Mouse (Mus musculus) forebrain, embryonic 14.5 days (tissue): ENCODE data around the gene Ralgps1. TPM values are rescaled to one million over a fixed set of nuclear protein-coding genes. Genes with fewer than 3 reads are reported as not detected.
"Not testable (repeated sequence)": the region's sequence is repeated elsewhere in the genome, so short reads cannot be mapped to it uniquely, and the experiment has no call there.

ENCODE experiments used
- ATAC-seq: fragments of 200-750 bp; cut with Nextera tagmentation; 2 replicates; pipeline ENCODE4 v1.8.0; 2017; ENCODE audit warnings: mild to moderate bottlenecking, moderate library complexity
- DNase-seq: peaks from one replicate; pipeline ENCODE4 v3.0.0-alpha.2; 2015; ENCODE audit warnings: low spot score
- H3K27ac ChIP-seq: fragments of 300-500 bp; sonication (generic); 2 replicates; pipeline ENCODE4 v1.5.1; 2014; ENCODE audit warnings: low read depth, mild to moderate bottlenecking, control low read depth, low read length, moderate library complexity
- H3K27me3 ChIP-seq: fragments of 300-500 bp; sonication (generic); replicated peaks from 2 replicates; pipeline ENCODE4 v1.6.1; 2014; ENCODE audit warnings: low read length, control low read depth, mixed read lengths; ENCODE audit not compliant: control insufficient read depth, insufficient read depth
- H3K36me3 ChIP-seq: fragments of 300-500 bp; sonication (generic); 2 replicates; pipeline ENCODE4 v1.6.1; 2014; ENCODE audit warnings: low read length, control low read depth; ENCODE audit not compliant: control insufficient read depth, insufficient read depth
- H3K4me1 ChIP-seq: fragments of 300-500 bp; sonication (generic); 2 replicates; pipeline ENCODE4 v1.6.1; 2014; ENCODE audit warnings: antibody characterized with exemption, low read length, control low read depth; ENCODE audit not compliant: control insufficient read depth, insufficient read depth
- H3K4me2 ChIP-seq: fragments of 300-500 bp; sonication (generic); 2 replicates; pipeline ENCODE4 v1.6.1; 2014; ENCODE audit warnings: mild to moderate bottlenecking, control low read depth, low read length
- H3K4me3 ChIP-seq: fragments of 300-500 bp; sonication (generic); 2 replicates; pipeline ENCODE4 v1.5.1; 2014; ENCODE audit warnings: low read depth, low read length, control low read depth
- H3K9ac ChIP-seq: fragments of 300-500 bp; sonication (generic); 2 replicates; pipeline ENCODE4 v1.6.1; 2014; ENCODE audit warnings: mild to moderate bottlenecking, low read length, control low read depth, moderate library complexity
- H3K9me3 ChIP-seq: fragments of 300-500 bp; sonication (generic); replicated peaks from 2 replicates; pipeline ENCODE4 v1.6.1; 2016; ENCODE audit warnings: low read length, control low read depth, mixed read lengths; ENCODE audit not compliant: control insufficient read depth
- WGBS: fragments of 180-500 bp; shearing (Covaris S2); extraction: QIAGEN DNeasy Blood & Tissue Kit; methylation state at CpG from one replicate; pipeline ENCODE4 v1.1.7; 2014; 5-methylcytosine and 5-hydroxymethylcytosine counted together
- polyA plus RNA-seq: library from polyadenylated mRNA; unstranded; fragments of >200 nt; fragmentation: Nextera tagmentation; extraction: Ambion mirVana; gene quantifications from 2 replicates; pipeline ENCODE4 v1.2.1, GENCODE M21; 2014

Gene Ralgps1
- polyA plus RNA-seq, 1 experiment from 2014 or later, result 32.6 TPM

GRCm38 (mm10) chr2:33218903-33219625 is 152.2 kb downstream of the Ralgps1 start:
- DNase-seq, result peak; percentile 54
- Histone ChIP-seq H3K4me2 (no peak overlapping the region), H3K9ac (no peak overlapping the region), H3K4me3 (no peak overlapping the region), H3K4me1 (peaks cover 27% of the 10 kb centered on the region), H3K27ac (no peak overlapping the region), H3K9me3 (no peaks in the 10 kb centered on the region), H3K36me3 (peaks cover 9% of the 10 kb centered on the region; the same call in 1 of the 2 replicates), H3K27me3 (no peaks in the 10 kb centered on the region)
- no peak for ATAC-seq
- 63% methylated on average over 11 of the region's 11 CpGs for WGBS

DNA sequence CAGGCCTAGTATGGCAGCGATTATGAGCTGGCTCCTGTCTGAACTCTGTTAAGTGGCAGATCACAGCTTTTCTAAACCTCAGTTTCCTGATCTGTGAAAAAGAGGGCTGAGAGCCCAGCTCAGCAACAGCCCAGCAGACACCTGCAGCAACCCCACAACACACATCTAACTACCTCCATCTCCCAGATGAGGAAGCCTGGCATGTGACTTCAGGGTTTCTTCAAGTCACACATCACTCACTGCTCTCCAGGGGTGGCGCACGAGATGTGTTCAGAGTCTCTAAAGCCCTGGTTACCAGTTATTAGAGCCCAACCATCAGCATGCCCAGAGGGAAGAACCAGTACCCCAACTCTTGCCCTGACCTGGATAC is 153.9 kb downstream of the Ralgps1 start:
- DNase-seq, result no peak
- H3K27me3 ChIP-seq, result no peaks in the 10 kb centered on the region
- H3K27ac ChIP-seq, result 0 out of 2 replicates have a peak overlapping the region, but pooled peaks have one; percentile 0
- H3K4me3 ChIP-seq, result 0 out of 2 replicates have a peak overlapping the region, but pooled peaks have one; percentile 37
- peaks cover 27% of the 10 kb centered on the region for H3K4me1 ChIP-seq
- peak overlapping the region; percentile 72 for H3K9ac ChIP-seq
- 44% methylated on average over 3 of the region's 3 CpGs for WGBS
- ATAC-seq, result no peak
- H3K36me3 ChIP-seq, result peaks cover 9% of the 10 kb centered on the region; the same call in 1 of the 2 replicates
- H3K4me2 ChIP-seq, result peak overlapping the region; percentile 71
- no peaks in the 10 kb centered on the region for H3K9me3 ChIP-seq

- Histone ChIP-seq H3K9me3 (no peaks in the 10 kb centered on the region), H3K4me1 (peaks cover 27% of the 10 kb centered on the region), H3K4me2 (peak overlapping the region; percentile 71), H3K4me3 (peak overlapping the region; percentile 37), H3K27me3 (no peaks in the 10 kb centered on the region), H3K9ac (peak overlapping the region; percentile 72), H3K27ac (peak overlapping the region; percentile 91; the same call in 1 of the 2 replicates), H3K36me3 (peaks cover 6% of the 10 kb centered on the region; the same call in 1 of the 2 replicates)
- ATAC-seq (0 out of 2 replicates have a peak, but pooled peaks have one; percentile 4), DNase-seq (no peak)
- 8% methylated on average over 18 of the region's 18 CpGs for WGBS
Measured at GRCm38 (mm10) chr2:33216645-33217424, 154.5 kb downstream of the Ralgps1 start.

- WGBS, result under 1% methylated on average over 22 of the region's 22 CpGs
- H3K36me3 ChIP-seq, result peaks cover 6% of the 10 kb centered on the region; the same call in 1 of the 2 replicates
- peak; percentile 97 for ATAC-seq
Measured at GRCm38 (mm10) chr2:33215700-33216509, 155.4 kb downstream of the Ralgps1 start, which contains the start of gene Angptl2. Gene Angptl2, plus strand, starts transcription at chr2:33216069.

DNA sequence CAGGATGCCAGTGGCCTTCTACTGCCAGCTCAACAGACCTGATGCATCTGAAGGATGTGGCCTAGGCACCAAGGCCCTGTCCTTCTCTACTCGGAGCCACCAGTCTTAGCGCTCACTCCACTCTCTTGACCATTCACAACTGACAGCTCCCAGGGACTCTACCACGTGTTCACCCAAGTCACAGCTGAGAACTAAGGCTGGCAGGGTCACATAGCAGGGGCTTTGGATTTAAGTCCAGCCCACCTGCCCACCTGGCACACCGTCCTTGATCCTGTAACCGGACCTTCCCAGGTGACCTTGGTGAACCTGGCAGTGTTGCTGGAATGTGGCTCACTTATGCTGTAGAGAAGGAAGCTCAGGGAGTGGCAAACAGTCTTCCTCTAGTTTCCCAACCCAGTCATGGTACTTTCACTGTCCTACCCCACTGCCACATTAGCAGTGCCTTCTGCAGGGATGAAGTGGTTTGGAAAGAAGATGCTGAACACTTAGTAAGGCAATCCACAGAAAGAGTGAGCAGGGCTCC is 156.0 kb downstream of the Ralgps1 start:
- DNase-seq (no peak), ATAC-seq (no peak)
- Histone ChIP-seq H3K4me2 (peak overlapping the region; percentile 71), H3K27me3 (no peaks in the 10 kb centered on the region), H3K9me3 (no peaks in the 10 kb centered on the region), H3K36me3 (peaks cover 3% of the 10 kb centered on the region; the same call in 1 of the 2 replicates), H3K4me1 (peaks cover 29% of the 10 kb centered on the region), H3K27ac (peak overlapping the region; percentile 91), H3K4me3 (no peak overlapping the region), H3K9ac (peak overlapping the region; percentile 72)
- 73% methylated on average over 5 of the region's 5 CpGs for WGBS

More at GRCm38 (mm10) chr2:33215700-33216509, 155.4 kb downstream of the Ralgps1 start, which contains the start of gene Angptl2:
- peak within 1 kb of the TSS; percentile 72 for H3K9ac ChIP-seq
- peak; percentile 96 for DNase-seq
- no peaks in the 10 kb centered on the region for H3K9me3 ChIP-seq
- H3K27ac ChIP-seq, result peak within 1 kb of the TSS; percentile 91
- peak within 1 kb of the TSS; percentile 71 for H3K4me2 ChIP-seq
- H3K4me3 ChIP-seq, result peak within 1 kb of the TSS; percentile 37
- H3K27me3 ChIP-seq, result no peaks in the 10 kb centered on the region
- H3K4me1 ChIP-seq, result peaks cover 27% of the 10 kb centered on the region

DNA sequence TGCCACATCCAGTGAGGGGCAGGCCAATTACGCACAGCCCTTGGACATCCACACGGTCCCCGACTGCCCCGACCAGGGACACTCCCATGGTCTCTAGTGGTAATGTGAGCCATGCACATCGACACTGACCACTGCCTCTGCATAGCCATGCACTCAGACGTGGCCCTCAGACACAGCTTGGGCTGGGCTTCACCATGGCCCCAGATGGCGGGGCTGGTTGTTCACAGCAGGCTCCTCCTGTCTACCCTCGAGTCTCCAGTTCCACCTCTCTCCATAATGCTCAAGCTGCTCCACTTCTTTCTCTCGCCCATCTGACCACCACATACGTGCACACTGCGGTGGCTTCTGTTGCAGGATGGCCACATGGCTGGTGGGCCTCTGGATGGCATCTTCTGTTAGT is 160.0 kb downstream of the Ralgps1 start:
- not testable (repeated sequence) for H3K9me3 ChIP-seq, DNase-seq, H3K36me3 ChIP-seq, H3K4me2 ChIP-seq, H3K27me3 ChIP-seq, ATAC-seq, H3K27ac ChIP-seq, H3K4me3 ChIP-seq, H3K9ac ChIP-seq
- H3K4me1 ChIP-seq, result peaks cover 19% of the 10 kb centered on the region
- WGBS, result 83% methylated on average over 11 of the region's 11 CpGs

DNA sequence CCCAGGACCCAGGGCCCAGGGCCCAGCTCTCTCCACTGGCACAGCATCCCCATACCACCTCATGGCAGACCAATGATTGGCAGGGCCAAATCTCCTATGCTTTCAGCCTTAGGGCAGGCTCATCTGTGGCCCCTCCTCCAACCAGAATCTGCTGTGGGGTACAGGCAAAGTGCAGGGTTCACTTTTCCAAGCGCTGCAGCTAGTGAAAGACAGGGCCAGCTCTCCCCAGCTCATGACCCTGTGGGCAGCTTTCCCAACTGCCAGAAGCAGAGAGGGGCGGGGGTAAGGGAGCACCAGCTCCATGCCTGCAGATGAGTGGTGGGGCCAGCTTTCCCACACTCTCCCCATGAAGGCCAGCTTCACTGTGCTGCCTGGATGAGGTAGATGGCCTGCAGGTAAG is 160.4 kb downstream of the Ralgps1 start:
- WGBS, result 85% methylated on average over 2 of the region's 2 CpGs
- Histone ChIP-seq H3K36me3 (no peaks in the 10 kb centered on the region), H3K4me1 (peaks cover 18% of the 10 kb centered on the region), H3K4me2 (no peak overlapping the region), H3K27ac (no peak overlapping the region), H3K4me3 (no peak overlapping the region), H3K9ac (no peak overlapping the region), H3K9me3 (no peaks in the 10 kb centered on the region), H3K27me3 (no peaks in the 10 kb centered on the region)
- DNase-seq (no peak), ATAC-seq (no peak)

DNA sequence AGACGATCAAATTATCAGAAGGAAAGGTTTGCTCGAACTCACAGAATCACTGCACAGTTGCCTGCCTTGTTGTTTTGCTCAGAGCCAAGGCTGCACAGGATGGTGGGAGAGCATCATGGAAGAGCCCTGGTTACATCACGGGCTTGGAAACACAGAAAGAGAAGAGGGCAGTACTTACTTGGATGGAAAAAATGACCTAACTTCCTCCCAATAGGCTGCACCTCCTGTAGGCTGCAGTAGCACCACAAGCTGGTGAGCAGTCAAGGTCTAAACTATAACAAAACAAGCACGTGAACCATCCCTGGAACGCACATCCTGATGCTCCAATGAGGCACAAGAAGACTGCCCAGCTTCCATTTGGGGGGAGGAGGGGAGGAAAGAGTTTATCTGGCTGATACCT is 163.2 kb downstream of the Ralgps1 start:
- 92% methylated on average over 5 of the region's 5 CpGs for WGBS
- DNase-seq (no peak), ATAC-seq (no peak)
- Histone ChIP-seq H3K27me3 (no peaks in the 10 kb centered on the region), H3K9me3 (no peaks in the 10 kb centered on the region), H3K4me3 (no peak overlapping the region), H3K4me1 (peaks cover 10% of the 10 kb centered on the region), H3K27ac (no peak overlapping the region), H3K4me2 (no peak overlapping the region), H3K36me3 (no peaks in the 10 kb centered on the region), H3K9ac (no peak overlapping the region)
